Mouse (Mus musculus) urinary bladder, postnatal 10 days (tissue): ENCODE data around the gene Cyp2d10.
"Not testable (repeated sequence)": the region's sequence is repeated elsewhere in the genome, so short reads cannot be mapped to it uniquely, and the experiment has no call there.

Experiments
- DNase-seq: peaks from one replicate; pipeline ENCODE4 v3.0.0; 2022; ENCODE audit warnings: low spot score

Gene Cyp2d10

GRCm38 (mm10) chr15:82395955-82396354 is 11.0 kb downstream of the Cyp2d10 start:
- DNase-seq = not testable (repeated sequence)

GRCm38 (mm10) chr15:82393922-82394321 is 13.1 kb downstream of the Cyp2d10 start, which contains the start of gene Cyp2d11:
Gene Cyp2d11 (minus strand): TSS chr15:82394022.
- DNase-seq = not testable (repeated sequence)

DNA sequence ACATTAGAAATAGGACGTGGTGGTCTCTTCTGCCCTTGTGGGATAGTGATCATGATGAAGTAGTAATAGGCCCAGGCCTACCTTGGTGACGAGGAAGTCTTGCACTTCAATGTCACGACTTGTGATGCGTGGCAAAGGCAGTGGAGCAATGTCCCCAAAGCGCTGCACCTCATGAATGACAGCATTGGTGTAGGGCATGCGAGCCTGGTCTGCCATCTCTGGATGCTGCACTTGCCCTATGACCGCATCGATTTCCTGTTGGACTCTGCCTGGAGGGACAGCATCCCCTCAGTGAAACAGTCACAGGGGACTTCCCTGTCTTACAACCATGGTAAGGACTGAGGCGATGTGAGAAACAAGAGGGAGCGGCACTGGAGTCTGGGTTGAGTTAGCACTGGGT is 17.1 kb downstream of the Cyp2d10 start:
- DNase-seq = not testable (repeated sequence)

DNA sequence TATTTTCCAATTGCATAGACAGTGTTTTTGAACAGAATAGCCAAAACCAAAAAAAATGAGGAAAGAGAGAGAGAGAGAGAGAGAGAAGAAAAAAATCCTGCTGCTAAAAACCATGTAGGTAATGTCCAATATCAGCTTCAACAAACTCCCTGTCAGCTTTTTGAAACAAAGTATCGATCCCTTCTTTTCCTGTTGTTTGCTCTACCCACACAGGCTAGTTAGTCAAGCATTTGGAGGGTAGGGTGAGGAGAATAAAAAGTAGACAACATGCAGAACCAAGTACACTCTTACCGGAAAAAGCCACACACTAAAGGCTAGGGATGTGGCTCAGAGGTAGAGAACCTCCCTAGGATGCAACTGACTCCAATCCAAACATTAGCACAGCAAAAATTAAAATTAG is 21.3 kb downstream of the Cyp2d10 start:
- DNase-seq = no peak

- DNase-seq = no peak
These were observed 24.6 kb downstream of the Cyp2d10 start for GRCm38 (mm10) chr15:82382441-82382840.

- no peak for DNase-seq
These were observed 26.3 kb downstream of the Cyp2d10 start for GRCm38 (mm10) chr15:82380714-82381062.

GRCm38 (mm10) chr15:82379871-82380713 is 26.9 kb downstream of the Cyp2d10 start, which contains the start of gene Cyp2d22:
Gene Cyp2d22 (minus strand): TSS chr15:82380260.
- no peak for DNase-seq

GRCm38 (mm10) chr15:82379511-82379870 is 27.5 kb downstream of the Cyp2d10 start:
- DNase-seq = no peak

DNA sequence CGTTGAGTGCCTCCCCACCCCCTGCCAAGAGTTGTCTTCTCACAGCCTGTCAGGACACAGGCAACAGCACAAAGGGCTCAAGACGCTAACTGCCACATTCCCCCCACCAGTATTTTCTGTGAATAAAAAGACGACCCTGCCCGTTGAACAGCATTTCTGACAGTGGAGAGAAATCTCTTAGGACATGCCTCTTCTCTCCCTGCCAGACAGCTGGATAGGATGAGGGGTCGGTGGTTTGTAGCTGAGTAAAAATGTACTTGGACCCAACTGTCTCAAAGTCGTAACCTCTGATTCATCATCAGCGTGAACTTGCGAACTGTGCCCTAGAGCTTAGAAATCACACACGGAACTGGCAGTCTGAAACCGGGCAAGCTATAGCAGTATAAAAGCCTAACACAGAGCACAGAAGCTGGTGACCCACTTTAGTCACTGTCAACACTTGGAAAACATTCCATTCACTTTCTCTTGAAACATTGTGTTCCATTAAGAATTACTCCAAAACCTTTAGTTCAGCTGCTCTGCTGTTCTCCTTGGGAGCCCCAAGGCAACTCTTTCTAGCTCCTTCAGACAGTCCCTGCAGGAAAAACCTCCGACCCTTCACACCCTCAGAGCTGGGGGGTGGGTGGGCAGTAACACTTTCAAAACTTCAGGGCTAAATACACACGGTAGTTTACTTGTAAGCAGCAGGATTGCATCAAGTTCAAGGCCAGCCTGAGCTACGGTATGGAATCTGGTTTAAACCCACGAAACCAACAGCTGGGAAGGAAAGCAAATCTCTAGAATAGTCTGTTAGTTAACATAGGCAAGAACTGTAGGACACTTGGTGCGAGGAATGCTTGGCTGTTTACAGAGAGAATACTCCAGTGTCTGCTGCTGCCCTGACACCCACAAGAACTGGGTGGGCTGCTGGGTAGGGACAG is 28.5 kb downstream of the Cyp2d10 start:
- no peak for DNase-seq

- no peak for DNase-seq
These were observed 29.3 kb downstream of the Cyp2d10 start for GRCm38 (mm10) chr15:82377701-82378100.

DNA sequence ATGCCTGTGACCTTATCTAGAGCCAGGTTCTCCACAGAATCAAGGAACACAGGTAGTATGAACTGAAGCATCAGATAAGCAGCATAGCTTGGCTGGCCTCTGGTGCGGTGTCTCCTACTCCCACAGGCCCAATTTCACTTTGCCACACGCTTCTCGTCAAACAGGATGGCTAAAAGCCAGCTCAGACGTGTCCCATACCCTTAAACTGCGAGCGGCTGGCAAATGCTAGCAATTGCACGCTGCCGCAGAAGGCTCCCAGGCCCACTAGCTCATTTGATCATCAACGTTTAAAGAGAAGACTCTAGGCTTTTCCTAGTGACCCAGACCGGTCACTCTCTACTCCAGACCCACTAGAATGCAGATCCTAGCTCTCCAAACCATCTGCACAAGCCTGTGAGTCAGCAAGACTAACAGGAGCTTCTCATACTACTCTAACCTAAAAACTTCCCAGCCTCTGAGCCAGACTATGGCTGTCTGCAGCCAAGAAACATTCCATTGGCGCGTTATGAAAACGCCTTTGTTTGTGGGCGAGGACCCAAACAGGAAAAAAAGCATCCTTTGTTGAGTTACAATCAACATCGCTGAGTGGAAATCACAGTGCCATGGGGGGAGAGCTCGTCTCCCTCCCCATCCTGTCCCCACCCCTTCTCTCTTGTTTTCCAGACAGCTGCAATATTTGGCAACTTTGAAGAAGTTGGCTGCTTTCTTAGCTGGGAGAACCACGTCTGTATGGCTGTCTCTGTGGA is 30.4 kb downstream of the Cyp2d10 start:
- DNase-seq = no peak

GRCm38 (mm10) chr15:82375855-82376254 is 31.1 kb downstream of the Cyp2d10 start:
- DNase-seq = no peak

- DNase-seq = no peak
These were observed 32.6 kb downstream of the Cyp2d10 start for GRCm38 (mm10) chr15:82374437-82374836.

DNA sequence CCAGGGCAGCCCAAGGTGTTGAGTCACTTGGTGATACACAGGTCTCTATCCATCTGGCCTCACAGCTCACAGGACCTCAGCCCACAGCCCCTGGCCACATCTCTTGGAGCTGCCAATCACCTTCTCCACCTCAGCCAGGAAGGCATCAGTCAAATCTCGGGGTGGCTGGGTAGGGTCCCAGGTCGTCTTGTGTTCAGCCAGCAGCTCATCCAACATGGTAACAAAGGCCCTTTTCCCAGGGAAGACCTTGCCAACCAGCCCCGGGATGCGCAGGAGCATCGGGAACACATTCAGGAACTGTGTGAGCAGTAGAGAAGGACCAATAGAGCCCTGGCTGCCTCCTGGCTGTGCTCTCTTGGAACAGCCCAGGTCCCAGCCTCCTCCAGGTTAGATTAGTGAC is 34.0 kb downstream of the Cyp2d10 start:
- no peak for DNase-seq

DNA sequence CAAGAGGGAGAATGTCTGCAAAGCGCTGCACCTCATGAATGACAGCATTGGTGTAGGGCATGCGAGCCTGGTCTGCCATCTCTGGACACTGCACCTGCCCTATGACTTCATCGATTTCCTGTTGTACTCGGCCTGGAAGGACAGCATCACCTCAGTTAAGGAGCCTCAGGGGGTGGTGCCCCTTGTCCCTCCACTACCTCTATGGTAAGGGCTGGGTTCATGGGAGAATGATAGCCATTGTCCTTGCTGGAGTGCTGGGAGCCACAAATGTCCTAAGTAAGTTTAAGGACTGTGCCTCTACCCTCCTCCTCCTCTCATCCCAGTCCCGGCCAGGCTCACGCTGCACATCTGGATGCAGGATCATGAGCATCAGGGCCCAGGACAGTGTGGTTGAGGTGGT is 34.5 kb downstream of the Cyp2d10 start:
- no peak for DNase-seq

GRCm38 (mm10) chr15:82368851-82369250 is 38.1 kb downstream of the Cyp2d10 start:
- no peak for DNase-seq

- DNase-seq = no peak
These were observed 38.8 kb downstream of the Cyp2d10 start for GRCm38 (mm10) chr15:82368146-82368545.

- not testable (repeated sequence) for DNase-seq
These were observed 42.4 kb downstream of the Cyp2d10 start for GRCm38 (mm10) chr15:82364561-82364960.

DNA sequence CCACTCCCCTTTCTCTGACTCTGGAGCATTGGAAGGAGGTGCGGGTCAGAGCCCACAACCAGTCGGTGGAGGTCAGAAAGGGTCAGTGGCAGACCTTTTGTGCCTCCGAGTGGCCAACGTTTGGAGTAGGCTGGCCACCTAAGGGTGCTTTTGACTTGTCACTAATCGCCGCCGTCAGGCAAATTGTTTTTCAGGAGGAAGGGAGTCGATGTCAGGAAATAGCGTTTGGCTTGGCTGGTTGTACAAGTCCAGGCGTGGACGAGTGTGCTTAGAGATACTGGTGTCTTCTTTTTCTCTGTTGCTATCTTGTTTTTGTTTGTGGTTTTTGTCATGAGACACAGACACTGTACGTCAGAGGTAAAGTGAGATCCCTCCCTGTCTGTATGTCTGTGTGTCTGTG is 43.2 kb downstream of the Cyp2d10 start:
- not testable (repeated sequence) for DNase-seq

DNA sequence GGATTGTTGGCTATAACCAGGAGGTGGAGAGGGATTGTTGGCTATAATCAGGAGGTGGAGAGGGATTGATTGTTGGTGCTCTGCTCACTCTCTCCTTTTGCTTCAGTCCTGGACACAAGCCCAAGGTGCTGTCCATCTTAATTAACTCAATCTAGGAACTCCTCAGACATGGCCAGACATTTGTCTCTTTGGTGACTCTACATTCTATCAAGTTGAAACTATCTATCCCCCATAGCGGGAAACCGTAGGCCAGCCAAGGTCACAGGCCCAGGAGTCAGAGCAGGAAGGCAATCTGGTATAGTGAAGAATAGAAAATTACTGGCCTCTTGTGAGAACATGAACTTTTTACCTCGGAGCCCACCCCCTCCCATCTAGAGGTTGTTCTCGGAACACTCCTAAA is 44.8 kb downstream of the Cyp2d10 start:
- no peak for DNase-seq

DNA sequence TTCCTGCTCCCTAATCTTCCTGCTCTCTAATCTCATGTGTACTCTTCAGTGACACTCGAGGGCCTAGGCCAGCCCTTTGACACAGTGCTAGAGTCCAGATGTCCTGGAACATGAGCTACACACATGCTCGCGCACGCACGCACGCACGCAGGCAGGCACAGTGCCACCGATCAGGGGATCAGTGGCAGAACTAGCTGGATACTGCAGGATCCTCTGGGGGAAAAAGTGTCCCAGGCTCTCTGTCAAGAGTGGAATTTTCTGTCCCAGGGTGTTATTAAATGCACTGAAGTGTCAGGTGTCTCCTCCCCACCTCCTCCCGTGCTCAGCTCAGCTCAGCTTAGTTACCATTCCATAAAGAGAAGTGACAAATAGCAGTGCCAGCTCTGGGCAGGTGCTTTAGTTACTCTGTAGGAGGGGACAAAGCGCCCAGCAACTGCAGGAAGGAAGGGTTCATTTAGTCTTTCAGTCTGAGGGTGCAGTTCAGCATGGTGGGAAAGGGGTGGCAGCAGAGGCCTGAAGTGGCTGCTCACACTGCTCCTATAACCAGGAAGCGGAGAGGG is 45.5 kb downstream of the Cyp2d10 start:
- no peak for DNase-seq
